Mouse (Mus musculus) heart, embryonic 11.5 days (tissue): ENCODE measurements around the gene Trim28. TPM values are rescaled to one million over a fixed set of nuclear protein-coding genes. Genes with fewer than 3 reads are reported as not detected.

Experiments
- ATAC-seq: fragments of 200-750 bp; cut with Nextera tagmentation; replicated peaks from 2 replicates; pipeline ENCODE4 v1.8.0; 2017; ENCODE audit warnings: moderate library complexity; ENCODE audit not compliant: insufficient number of reproducible peaks, low FRiP score, low TSS enrichment
- H3K27ac ChIP-seq: fragments of 300-500 bp; sonication (generic); 2 replicates; pipeline ENCODE4 v1.5.1; 2014; ENCODE audit warnings: mild to moderate bottlenecking, low read depth, low read length
- H3K27me3 ChIP-seq: fragments of 300-500 bp; sonication (generic); 2 replicates; pipeline ENCODE4 v1.6.1; 2014; ENCODE audit warnings: mild to moderate bottlenecking, low read length, mixed read lengths; ENCODE audit not compliant: control insufficient read depth, insufficient read depth
- H3K36me3 ChIP-seq: fragments of 300-500 bp; sonication (generic); 2 replicates; pipeline ENCODE4 v1.6.1; 2014; ENCODE audit warnings: mild to moderate bottlenecking, low read length, moderate library complexity, mixed read lengths; ENCODE audit not compliant: control insufficient read depth, insufficient read depth
- H3K4me1 ChIP-seq: fragments of 300-500 bp; sonication (generic); 2 replicates; pipeline ENCODE4 v1.6.1; 2014; ENCODE audit warnings: low read length; ENCODE audit not compliant: control insufficient read depth, insufficient read depth
- H3K4me2 ChIP-seq: fragments of 300-500 bp; sonication (generic); 2 replicates; pipeline ENCODE4 v1.6.1; 2014; ENCODE audit warnings: mild to moderate bottlenecking, moderate library complexity
- H3K4me3 ChIP-seq: fragments of 300-500 bp; sonication (generic); 2 replicates; pipeline ENCODE4 v1.5.1; 2014; ENCODE audit warnings: low read depth, low read length
- H3K9ac ChIP-seq: fragments of 300-500 bp; sonication (generic); 2 replicates; pipeline ENCODE4 v1.6.1; 2014; ENCODE audit warnings: mild to moderate bottlenecking, low read depth, low read length, moderate library complexity
- H3K9me3 ChIP-seq: fragments of 300-500 bp; sonication (generic); replicated peaks from 2 replicates; pipeline ENCODE4 v1.6.1; 2016; ENCODE audit warnings: low read length; ENCODE audit not compliant: control insufficient read depth
- WGBS: fragments of 180-500 bp; shearing (Covaris S2); extraction: QIAGEN DNeasy Blood & Tissue Kit; methylation state at CpG from one replicate; pipeline ENCODE4 v1.1.7; 2014; ENCODE audit not compliant: insufficient replicate concordance; 5-methylcytosine and 5-hydroxymethylcytosine counted together
- polyA plus RNA-seq: library from polyadenylated mRNA; unstranded; fragments of >200 nt; fragmentation: Nextera tagmentation; extraction: Ambion mirVana; gene quantifications from 2 replicates; pipeline ENCODE4 v1.2.1, GENCODE M21; 2014

The Trim28 gene
- polyA plus RNA-seq, 1 experiment from 2014 or later, result 256 TPM

DNA sequence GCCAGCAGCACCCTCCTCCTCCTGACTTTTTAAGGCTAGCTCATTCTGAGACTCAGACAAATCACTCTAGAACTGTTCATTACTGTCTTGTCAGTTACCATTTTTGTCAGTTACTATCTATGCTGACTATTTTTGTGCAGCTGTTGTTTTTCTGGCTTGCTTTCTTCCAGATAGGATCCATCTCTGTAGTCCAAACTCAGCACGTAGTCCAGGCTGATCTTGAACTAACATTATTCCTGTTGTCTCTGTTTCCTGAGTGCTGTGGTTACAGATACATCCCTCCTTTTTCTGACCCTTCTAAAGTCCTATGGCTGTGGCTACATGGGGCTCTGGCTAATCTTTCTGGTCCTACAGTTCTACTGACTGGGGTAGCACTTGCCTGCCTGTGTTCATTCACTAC is 40.3 kb downstream of the Trim28 start:
- peaks cover 14% of the 10 kb centered on the region for H3K36me3 ChIP-seq
- ATAC-seq, result no peak
- peak overlapping the region; percentile 81 for H3K4me3 ChIP-seq
- H3K27me3 ChIP-seq, result peaks cover 21% of the 10 kb centered on the region
- H3K4me2 ChIP-seq, result peak overlapping the region; percentile 69
- peaks cover 9% of the 10 kb centered on the region for H3K9me3 ChIP-seq
- peak overlapping the region; percentile 97 for H3K9ac ChIP-seq
- peak overlapping the region; percentile 99; the same call in 1 of the 2 replicates for H3K27ac ChIP-seq
- peaks cover 18% of the 10 kb centered on the region for H3K4me1 ChIP-seq
- 55% methylated on average over 1 of the region's 1 CpGs for WGBS

GRCm38 (mm10) chr7:13041256-13041655 is 42.3 kb downstream of the Trim28 start:
- Histone ChIP-seq H3K9me3 (peaks cover 9% of the 10 kb centered on the region), H3K36me3 (peaks cover 4% of the 10 kb centered on the region; the same call in 1 of the 2 replicates), H3K9ac (no peak overlapping the region), H3K4me2 (no peak overlapping the region), H3K27ac (no peak overlapping the region), H3K4me3 (no peak overlapping the region), H3K4me1 (peaks cover 20% of the 10 kb centered on the region), H3K27me3 (peaks cover 36% of the 10 kb centered on the region)
- WGBS, result 59% methylated on average over 1 of the region's 1 CpGs
- ATAC-seq, result no peak

DNA sequence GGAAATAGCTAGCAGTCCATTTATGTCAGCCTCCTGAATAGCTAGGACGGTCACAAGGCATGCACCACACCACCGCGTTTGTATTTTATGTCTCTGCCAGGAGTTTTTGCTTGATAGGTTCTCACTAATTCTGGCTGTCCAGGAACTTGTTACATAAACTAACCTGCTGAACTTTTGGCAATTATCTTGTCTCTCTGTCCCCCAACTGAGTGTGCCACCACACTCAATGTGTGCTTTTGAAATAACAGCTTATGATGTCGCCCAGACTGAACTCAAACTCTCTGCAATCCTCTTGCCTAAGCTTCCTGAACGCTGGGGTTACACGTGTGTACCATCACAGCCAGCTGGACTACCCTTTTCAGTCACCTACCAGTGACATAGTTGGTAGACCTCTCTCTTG is 43.6 kb downstream of the Trim28 start:
- Histone ChIP-seq H3K4me3 (no peak overlapping the region), H3K4me1 (peaks cover 15% of the 10 kb centered on the region), H3K9ac (no peak overlapping the region), H3K27me3 (peaks cover 36% of the 10 kb centered on the region), H3K36me3 (peaks cover 2% of the 10 kb centered on the region; the same call in 1 of the 2 replicates), H3K27ac (no peak overlapping the region), H3K9me3 (peaks cover 9% of the 10 kb centered on the region), H3K4me2 (no peak overlapping the region)
- ATAC-seq, result no peak
- 65% methylated on average over 6 of the region's 6 CpGs for WGBS

- H3K4me3 ChIP-seq, result peak overlapping the region; percentile 55; the same call in 1 of the 2 replicates
- H3K9me3 ChIP-seq, result peaks cover 9% of the 10 kb centered on the region
- no peak overlapping the region for H3K27ac ChIP-seq
- H3K36me3 ChIP-seq, result peaks cover 2% of the 10 kb centered on the region; the same call in 1 of the 2 replicates
- H3K9ac ChIP-seq, result no peak overlapping the region
- peak overlapping the region; percentile 96 for H3K4me2 ChIP-seq
- H3K4me1 ChIP-seq, result peaks cover 15% of the 10 kb centered on the region
- 36% methylated on average over 16 of the region's 16 CpGs for WGBS
- H3K27me3 ChIP-seq, result peaks cover 36% of the 10 kb centered on the region
- no peak for ATAC-seq
Measured at GRCm38 (mm10) chr7:13043120-13043444, 44.2 kb downstream of the Trim28 start.

DNA sequence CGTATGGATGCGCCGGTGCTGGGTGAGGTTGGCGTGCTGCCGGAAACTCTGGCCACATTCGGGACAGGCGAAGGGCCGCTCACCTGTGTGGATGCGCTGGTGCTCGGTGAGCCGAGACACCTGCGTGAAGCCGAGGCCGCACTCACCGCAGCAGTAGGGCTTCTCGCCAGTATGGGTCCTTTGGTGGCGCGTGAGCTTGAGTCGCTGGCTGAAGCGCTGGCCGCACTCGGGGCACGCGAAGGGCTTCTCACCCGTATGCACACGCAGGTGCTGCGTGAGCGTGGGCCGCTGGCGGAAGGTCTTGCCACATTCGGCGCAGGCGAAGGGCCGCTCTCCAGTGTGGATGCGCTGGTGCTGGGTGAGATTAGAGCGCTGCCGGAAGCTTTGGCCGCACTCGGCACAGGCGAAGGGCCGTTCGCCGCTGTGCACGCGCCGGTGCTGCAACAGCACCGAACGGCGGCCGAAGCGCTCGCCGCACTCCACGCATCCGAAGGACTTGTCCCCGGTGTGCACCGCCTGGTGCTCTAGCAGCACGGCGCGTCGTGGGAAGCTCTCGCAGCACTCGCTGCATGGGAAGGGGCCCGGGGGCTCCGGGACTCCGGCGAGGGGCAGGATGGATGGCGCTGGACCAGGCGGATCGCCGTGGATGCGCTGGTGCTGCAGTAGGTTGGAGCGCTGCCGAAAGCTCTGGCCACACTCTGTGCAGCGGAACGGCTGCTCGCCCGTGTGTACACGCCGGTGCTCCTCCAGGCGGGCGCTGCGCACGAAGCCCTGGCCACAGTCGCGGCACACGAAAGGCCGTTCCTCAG is 44.7 kb downstream of the Trim28 start:
- Histone ChIP-seq H3K36me3 (peaks cover 2% of the 10 kb centered on the region; the same call in 1 of the 2 replicates), H3K4me2 (peak overlapping the region; percentile 96), H3K4me1 (peaks cover 14% of the 10 kb centered on the region), H3K27me3 (peaks cover 36% of the 10 kb centered on the region), H3K9me3 (peaks cover 9% of the 10 kb centered on the region), H3K9ac (peak overlapping the region; percentile 68), H3K4me3 (peak overlapping the region; percentile 55), H3K27ac (no peak overlapping the region)
- WGBS, result 4% methylated on average over 88 of the region's 88 CpGs
- peak; percentile 24 for ATAC-seq

GRCm38 (mm10) chr7:13044254-13044625 is 45.3 kb downstream of the Trim28 start:
- WGBS, result 4% methylated on average over 23 of the region's 23 CpGs
- Histone ChIP-seq H3K4me2 (peak overlapping the region; percentile 96), H3K36me3 (peaks cover 2% of the 10 kb centered on the region; the same call in 1 of the 2 replicates), H3K4me3 (peak overlapping the region; percentile 55), H3K27ac (no peak overlapping the region), H3K9me3 (peaks cover 9% of the 10 kb centered on the region), H3K4me1 (peaks cover 8% of the 10 kb centered on the region), H3K27me3 (peaks cover 36% of the 10 kb centered on the region), H3K9ac (peak overlapping the region; percentile 68)
- ATAC-seq, result 0 out of 2 replicates have a peak, but pooled peaks have one; percentile 2

DNA sequence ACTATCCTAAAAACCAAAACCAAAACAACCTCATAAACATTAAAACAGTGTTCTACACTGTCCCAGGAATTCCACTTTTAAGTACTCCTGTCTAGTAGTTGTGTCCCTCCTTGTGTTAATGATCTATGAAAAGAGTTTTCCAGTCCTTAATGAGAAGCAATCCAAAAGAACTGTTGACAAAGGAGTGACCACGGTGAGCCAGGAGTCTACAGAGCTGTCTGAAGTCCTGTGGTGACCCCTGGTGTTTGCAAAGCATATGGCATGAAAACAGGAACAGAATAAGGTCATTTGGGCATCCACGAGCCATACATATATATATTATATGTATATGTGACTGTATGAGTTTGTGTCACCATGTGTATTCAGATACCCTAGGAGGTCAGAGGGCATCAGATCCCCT is 47.2 kb downstream of the Trim28 start:
- peaks cover 7% of the 10 kb centered on the region for H3K4me1 ChIP-seq
- H3K27ac ChIP-seq, result no peak overlapping the region
- WGBS, result 9% methylated on average over 2 of the region's 2 CpGs
- ATAC-seq, result peak; percentile 39; the same call in 1 of the 2 replicates
- H3K9ac ChIP-seq, result no peak overlapping the region
- H3K9me3 ChIP-seq, result peaks cover 9% of the 10 kb centered on the region
- H3K4me3 ChIP-seq, result no peak overlapping the region
- no peak overlapping the region for H3K4me2 ChIP-seq
- peaks cover 36% of the 10 kb centered on the region for H3K27me3 ChIP-seq
- H3K36me3 ChIP-seq, result no peaks in the 10 kb centered on the region

- no peak overlapping the region for H3K4me2 ChIP-seq
- H3K27me3 ChIP-seq, result no peaks in the 10 kb centered on the region
- no peak for ATAC-seq
- H3K36me3 ChIP-seq, result no peaks in the 10 kb centered on the region
- WGBS, result 88% methylated on average over 13 of the region's 13 CpGs
- no peaks in the 10 kb centered on the region for H3K9me3 ChIP-seq
- no peak overlapping the region for H3K9ac ChIP-seq
- no peak overlapping the region for H3K4me3 ChIP-seq
- peaks cover 3% of the 10 kb centered on the region; the same call in 1 of the 2 replicates for H3K4me1 ChIP-seq
- no peak overlapping the region for H3K27ac ChIP-seq
Measured at GRCm38 (mm10) chr7:13053001-13053400, 54.1 kb downstream of the Trim28 start.
